Mouse (Mus musculus): ENCODE data around the gene Vps37b.
A peak's percentile ranks its signal among the peaks of the same experiment; 100 is the strongest.
"Not testable (repeated sequence)": the region's sequence is repeated elsewhere in the genome, so short reads cannot be mapped to it uniquely, and the experiment has no call there.

Gene Vps37b

DNA sequence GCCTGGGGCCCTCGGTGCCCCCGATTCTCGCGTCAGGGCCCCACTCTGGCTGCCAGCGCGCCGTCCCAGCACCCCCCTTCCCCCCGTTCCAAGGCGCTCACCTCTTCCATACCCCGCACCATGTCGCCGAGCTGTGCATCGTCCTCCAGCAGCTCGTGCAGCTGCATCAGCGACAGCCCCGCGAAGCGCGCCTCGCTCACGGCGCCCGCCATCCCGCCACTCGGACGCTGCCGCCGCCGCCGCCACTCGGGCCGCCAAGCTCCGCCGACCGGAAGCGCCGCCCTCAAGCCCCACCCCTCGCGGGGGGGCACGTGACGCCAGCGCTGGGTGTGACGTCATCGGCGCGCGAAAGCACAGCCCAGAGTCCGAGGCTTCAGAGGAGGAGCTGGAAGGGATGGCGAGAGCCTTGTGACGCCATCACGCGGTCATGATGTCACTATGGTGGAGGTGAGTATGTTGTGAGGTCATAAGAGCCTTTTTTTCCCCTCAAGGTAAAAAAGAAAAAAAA is at the start of gene Vps37b:
Vps37b (minus strand) TSS at position 270 of the 508 bp plus-strand sequence.
- peak; percentile 87 for DNase-seq (ENCODE audit: low spot score)

DNA sequence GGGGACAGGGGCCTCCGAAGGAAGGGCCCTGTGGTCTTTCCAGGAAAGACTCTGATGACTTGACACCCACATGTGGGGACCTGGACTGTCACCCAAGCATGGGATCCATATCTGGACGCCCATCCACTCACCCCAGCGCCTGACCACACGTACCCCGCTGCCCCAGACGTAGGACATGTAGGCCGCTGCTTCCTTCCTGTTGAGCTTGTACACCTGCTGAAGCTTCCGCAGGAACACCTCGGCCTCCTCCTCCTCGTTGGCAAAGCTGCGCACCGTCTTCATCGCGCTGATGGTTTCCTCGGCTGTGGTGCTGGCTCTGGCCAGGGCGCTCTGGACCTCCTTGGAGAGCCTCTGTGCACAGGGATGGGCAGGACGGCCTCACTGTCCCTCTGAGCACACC is 47.8 kb upstream of the Vps37b start:
- DNase-seq (ENCODE audit: low spot score): no peak

DNA sequence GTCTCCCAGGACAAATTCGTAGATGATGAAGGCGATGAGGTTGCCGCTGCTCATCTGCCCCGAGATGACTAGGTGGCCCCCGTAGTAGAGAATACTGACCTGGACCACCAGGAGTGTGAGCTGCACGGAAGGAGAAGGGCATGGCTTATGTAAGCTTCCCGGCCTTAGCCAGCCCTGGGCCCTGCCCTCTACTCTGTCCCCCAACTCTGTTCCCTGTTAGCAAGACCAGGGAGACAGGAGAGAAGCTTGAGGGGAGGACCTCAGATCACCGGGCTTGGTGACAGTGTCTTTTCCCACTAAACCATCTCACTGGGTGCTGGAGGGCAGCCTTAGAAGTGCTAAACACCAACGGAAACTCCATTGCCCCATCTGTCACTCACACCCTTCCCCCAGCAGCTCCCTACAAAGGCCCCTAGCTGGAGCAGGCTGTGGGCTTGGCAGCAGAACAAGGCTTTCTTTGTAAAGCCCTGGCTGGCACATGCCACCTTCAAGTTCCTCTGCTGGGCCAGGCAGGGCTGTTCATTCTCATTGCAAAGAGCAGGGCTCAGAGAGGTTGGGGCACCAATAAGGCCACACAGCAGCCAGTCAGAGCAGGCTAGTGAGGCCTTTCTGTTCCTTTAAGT is 46.8 kb upstream of the Vps37b start:
- DNase-seq (ENCODE audit: low spot score): no peak

DNA sequence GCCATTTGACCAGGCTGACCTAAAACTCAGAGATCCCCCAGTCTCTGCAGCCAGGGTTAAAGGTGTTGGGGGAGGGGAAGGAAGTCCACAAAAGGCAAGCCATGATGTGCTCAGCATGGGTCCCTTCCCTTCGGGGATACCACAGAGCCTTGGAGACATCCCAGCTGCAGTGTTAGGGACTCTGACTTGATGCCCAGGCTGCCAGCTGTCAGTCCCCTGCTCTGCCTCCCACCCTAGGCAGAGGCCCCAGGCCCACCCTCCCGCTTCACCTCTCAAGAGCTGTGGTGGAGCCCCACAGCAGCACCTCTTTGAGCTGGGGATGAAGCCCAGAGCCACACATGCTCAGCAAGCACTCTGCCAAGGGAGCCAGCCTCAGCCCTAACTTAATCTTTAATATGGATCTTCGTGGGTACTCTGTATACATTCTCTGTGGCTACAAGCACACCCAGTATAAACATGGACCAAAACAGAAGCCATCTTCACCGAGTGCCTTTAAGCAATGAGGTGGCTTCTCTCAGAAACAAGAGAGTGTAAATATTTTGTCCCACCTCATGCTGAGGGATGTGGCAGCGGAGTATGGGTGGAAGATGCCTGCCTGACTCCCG is 45.9 kb upstream of the Vps37b start:
- no peak for DNase-seq (ENCODE audit: low spot score)

DNA sequence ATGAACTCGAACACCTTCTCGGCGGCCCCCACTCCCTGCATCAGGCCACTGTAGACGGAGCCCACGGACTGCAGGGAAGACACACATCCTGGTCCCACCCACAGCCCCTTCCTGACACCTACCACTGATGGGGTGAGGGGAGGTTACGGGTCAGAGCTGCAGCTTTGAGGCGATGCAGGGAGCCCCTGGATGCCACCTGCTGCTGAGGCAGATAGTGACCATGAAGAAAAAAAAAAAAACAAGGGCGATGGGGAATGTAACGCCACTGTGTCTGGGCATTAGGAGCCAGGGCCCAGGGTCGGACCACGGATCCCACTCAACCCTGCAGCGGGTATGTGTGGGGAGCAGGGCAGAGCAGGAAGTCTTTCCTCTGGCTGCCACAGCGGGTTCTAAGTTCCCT is 45.2 kb upstream of the Vps37b start:
- DNase-seq (ENCODE audit: low spot score): no peak

DNA sequence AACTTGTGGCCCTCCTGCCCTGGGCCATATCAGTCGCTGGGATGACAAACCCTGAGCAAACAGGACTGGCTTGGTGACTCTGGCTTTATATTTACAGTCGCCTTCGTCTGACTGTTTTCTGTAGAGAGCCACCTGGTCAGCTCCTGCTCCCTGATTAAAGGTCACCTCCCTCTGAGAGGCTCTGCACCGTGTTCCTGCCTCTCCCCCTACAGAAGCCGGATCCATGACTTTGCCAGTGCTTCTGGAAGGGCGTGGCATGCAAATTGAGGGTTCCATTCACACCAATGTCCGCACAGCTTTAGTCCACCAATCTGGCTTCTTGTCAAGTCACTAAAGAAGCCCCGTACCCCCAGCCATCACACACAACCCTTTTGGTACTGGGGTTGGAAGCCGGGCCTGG is 44.5 kb upstream of the Vps37b start:
- DNase-seq (ENCODE audit: low spot score): no peak

DNA sequence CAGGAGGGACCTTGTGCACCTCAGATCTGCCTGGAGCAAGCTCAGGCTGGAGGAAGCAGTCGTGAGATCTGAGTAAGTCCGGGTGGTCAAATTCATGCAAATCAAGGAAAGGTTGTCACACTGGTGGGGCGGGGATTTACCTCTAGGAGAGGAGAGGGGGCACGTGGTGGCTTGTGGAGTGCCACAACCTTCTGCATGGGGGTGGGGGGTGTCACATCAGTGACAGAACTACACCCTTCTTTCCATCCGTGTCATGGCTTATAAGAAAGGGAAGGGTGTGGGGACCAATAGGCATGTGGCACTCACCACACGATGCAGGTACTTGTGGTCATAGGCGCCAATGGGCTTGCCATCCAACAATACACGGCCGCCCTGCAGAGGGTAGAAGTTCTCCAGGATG is 43.6 kb upstream of the Vps37b start:
- DNase-seq (ENCODE audit: low spot score): no peak

DNA sequence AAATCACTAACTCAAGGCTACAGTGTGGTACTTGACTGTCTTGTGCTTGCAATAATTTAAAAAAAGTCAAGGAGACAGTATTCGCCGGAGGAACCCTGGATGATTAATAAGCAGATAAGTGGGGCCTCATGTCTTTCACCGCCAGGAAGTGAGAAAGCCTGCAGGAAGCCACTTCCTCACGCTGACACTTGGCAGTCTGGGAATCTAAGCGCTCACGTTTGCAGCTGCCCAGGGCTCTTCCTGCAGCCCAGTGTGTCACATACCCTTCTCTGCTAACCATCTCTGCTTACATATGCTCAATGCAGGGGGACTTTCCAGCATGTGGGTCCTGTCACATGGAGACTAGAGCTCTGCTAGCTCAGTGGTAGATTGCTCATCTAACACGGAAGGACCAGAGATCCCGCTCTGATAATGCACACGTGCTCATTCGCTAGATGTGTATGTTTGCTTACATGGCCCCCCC is 42.8 kb upstream of the Vps37b start:
- DNase-seq (ENCODE audit: low spot score): no peak

DNA sequence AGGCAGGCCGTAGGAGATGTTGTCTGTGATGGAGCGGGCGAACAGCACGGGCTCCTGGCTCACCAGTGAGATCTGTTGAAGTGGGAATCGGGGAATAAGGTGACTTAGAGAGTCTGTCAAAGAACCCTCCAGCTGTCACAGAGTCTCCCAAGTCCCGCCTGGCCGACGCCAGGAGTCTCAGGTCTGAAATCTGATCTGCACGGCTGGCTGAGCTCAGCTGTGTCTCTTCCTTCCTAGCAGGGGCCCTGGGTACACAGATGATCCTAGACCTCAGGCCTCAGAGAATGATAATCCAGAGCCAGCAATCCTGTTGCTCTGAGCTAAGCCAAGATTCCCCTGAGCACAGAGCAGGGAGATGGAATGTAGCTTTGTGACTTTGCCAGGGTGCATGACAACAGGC is 41.6 kb upstream of the Vps37b start:
- no peak for DNase-seq (ENCODE audit: low spot score)

DNA sequence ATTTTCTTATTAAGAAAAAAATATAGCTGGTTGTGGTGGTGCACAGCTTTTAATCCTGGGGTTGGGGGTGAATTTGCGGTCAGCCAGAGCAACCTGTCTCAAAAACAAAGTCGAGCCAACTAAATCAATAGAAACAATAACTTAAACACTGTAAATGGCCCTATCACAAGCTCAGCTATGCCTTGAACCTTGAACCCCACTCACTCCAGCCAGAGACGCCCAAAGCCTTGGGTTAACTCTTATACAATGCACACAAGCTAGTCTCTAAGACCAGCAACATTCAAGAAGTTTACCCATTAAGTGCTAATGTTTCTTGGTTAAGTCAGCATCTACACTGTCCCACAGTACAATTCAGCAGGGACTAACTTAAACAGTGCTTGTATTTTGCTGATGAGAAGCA is 37.6 kb upstream of the Vps37b start:
- DNase-seq (ENCODE audit: low spot score): no peak

DNA sequence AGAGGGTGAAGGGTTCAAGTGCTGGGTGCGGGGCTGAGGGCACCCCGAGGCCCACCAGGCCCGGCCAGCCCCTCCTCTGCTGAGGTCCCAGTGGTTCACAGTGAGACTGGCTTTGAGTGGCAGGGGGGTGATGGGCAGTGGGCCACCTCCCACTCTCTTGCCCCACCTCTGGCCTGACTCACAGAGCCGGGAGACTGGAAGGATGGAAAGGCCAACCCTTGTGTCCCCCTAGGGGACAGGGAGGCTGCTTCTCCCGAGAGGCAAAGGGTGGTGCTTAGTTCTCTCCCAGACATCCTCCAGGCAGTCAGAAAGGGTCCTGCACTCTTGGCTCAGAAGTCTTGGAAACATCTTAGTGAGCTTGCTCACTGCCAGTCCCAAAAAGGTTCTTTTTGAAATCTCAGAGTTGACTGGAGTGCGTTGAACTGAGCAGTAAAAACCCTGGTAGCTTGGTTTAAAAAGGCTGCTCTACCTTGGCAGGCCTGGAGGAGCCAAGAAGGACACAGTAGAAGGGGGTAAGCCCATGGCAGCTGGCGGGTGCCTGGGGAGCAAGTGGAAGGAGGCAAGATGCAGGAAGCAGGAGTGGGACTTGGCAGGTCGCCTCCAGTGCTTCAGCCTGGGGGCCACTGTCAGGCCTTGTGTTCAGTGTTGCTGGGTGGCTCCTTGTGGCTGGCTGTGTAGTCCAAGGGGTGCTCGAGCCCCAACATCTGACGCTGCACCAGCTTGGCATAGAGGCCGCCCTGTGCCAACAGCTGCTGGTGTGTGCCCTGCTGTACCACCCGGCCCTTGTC is 30.2 kb upstream of the Vps37b start:
- no peak for DNase-seq (ENCODE audit: low spot score)

DNA sequence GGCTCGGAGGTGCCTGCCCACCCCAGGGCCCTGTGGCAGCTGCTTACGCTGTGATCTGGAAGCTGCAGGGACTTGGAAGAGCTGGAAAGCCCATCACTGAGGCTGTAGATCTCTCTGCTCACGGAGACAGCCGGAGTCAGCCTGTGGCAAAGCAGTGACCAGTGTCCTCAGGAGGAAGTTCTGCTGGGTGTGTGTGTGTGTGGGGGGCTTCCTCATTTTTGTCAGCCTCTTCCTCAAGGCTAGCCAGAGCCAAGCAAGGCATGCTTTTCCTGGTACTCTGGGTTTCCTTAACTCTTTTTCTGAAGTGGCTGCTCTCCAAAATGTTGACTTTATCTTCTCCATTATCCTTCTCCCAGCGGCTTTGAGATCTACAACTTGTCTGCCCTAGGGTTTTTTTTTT is 27.6 kb upstream of the Vps37b start:
- DNase-seq (ENCODE audit: low spot score): no peak

DNA sequence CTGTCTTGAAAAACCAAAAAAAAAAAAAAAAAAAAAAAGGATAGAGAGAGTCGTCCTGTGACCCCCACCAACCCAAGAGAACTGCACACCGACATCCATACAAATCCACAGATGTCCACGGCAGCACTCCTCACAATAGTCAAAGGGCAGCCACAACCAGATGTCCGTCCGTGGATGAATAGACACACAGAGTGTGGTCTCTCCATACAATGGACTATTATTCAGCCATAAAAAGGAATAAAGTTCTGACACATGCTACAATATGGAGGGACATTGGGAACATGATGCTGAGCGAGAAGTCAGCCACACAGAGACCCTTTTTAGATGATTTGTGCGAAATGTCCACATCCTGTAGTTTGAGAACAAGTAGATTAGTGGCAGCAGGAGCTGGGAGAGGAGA is 26.7 kb upstream of the Vps37b start:
- no peak for DNase-seq (ENCODE audit: low spot score)

DNA sequence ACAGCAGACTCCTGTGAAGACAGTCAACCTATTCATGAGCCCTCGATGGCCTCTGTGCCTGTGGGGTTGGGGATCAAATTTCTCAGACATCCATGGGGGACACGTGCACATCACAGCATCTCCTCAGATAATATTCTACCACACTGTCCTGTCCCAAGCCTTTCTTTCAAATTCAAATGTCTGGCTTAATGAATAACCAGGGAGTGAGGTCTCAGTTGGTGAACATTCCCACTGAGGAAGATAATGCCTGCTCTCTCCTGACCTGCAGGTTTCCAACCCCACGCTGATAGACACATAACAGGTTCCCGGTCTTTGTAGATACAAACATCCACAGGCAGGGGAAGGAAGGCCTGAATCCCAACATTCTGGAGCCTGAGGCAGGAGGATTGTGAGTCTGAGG is 24.9 kb upstream of the Vps37b start:
- DNase-seq (ENCODE audit: low spot score): no peak

DNA sequence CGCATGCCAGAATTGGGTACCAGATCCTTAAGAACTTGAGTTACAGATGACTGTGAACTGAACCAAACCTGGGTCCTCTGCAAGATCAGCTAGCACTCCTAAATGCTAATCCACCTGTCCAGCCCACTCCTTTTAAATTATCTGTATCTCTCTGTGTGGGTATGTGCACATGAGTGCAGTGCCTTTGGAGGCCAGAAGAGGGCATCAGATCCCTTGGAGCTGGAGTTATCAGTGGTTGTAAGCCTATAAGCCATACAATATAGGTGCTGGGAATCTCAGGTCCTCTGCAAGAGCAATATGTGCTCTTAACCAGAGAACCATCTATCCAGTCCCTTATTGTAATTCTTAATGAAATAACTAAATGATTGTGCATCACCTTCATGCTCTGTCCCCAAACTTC is 24.1 kb upstream of the Vps37b start:
- no peak for DNase-seq (ENCODE audit: low spot score)

DNA sequence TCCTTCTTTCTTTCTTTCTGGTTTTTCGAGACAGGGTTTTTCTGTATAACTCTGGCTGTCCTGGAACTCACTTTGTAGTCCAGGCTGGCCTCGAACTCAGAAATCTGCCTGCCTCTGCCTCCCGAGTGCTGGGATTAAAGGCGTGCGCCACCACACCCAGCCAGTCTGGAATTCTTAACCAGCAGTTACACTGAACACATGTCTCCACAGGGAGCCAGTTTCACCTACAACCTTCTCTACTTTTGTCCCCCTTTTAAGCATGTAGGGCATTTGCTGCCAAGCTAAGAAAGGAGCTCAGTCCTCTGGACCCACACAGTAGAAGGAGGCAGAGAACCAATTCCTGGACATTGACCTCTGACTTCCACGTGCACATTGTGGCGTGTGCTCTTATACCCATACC is 20.6 kb upstream of the Vps37b start:
- DNase-seq (ENCODE audit: low spot score): not testable (repeated sequence)

DNA sequence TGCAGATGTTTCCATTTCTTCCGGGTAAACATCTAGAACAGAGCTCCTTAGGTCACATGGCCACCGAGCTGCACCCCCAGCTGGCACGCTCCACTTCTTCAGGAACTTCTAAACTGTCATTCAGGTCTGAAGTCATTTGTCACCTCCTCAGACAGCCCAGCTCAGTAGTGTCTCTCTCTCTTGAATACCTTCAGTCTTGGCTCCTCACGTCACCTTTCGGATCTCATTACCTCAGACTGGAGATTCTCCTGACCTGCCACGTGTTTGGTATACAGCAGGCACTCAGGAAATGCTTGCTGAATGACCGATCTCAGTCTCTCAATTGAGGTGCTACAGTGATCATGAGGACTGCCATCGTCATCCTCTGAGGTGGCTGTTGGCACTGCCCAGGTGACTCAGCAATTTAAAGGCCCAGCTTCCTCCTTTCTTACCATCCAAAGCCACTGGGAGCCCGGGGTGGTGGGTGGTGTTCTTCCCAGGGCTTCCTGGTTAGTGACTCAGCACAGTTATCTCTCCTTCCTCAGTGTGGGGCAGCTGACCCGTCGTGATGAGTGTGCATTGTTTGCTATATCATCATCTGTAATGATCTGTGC is 19.9 kb upstream of the Vps37b start:
- peak; percentile 90 for DNase-seq (ENCODE audit: low spot score)

DNA sequence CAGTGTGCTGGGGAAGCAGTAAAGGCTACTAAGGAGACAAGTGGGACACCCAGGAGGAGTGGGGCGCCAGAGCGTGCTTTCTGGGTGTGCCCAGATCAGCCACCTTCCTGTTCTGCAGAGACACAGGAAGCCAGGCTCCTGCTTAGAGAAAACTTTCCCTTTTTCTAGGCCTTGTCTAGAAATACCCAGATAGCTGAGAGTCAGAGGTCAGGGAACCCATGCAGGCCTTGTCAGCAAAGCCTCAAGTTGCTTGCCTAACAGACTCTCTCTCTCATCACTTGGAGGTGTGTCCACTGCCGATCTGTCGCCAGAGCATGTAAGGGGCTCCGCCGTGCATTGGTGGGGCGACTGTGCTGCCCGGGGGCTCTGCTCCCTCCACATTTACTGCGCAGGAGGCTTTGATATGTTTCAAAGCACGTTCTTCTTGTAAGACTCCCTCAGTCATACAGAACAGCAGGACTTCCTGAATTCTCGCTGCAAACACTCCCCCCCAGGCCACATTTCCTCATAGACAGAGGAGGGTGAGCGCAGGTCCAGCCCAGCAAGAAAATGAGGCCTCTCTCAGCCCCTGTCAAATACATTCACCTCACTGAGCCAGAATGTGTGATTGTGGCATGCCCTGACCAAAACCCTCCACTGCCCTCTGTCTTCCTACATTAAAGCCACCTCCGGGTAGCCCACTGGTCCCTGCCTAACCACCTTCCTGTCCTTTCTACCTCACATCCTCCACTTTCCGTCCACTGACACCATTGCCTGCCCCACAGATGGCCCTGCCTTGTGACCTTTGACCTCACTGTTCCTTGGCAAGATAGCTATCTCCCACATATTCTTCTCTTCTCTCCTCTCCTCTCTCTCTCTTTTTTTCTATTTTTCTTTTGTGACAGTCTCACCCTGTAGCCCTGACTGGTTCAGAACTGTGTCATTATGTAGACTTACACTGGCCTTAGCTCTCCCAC is 18.3 kb upstream of the Vps37b start:
- no peak for DNase-seq (ENCODE audit: low spot score)

DNA sequence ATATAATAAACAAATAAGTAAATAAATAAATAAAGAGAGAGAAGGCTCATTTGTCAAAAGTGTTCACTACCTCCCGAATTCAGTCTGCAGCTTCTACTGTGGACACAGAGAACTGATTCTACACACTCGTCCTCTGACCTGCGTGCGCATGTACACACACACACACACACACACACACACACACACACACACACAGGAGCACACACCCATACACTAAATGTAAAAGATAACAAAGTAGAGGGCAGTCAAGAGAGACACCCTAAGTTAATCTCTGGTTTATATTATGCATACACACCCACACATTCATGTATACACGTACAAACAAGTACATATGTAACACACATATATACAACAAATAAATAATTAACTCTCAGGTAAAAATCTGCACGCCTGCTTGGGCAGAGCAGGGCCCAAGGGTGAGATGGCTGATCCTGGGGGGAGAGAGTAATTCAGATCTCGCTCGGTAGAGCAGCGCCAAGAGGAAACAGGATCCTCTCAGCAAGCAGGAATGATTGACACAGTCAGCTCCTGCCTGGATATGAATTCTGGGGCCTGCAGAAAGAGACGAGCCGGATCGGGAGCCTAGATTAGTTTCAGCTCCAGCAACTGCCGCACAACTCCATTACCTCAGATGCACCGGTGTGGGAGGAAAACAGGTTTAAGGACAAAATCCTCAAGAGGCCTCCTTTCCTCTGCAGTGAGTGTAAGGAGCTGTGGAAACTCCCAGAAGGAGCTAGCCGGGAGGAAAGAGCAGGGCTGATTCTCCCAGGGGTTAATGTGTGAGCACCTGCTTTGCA is 17.4 kb upstream of the Vps37b start:
- no peak for DNase-seq (ENCODE audit: low spot score)

DNA sequence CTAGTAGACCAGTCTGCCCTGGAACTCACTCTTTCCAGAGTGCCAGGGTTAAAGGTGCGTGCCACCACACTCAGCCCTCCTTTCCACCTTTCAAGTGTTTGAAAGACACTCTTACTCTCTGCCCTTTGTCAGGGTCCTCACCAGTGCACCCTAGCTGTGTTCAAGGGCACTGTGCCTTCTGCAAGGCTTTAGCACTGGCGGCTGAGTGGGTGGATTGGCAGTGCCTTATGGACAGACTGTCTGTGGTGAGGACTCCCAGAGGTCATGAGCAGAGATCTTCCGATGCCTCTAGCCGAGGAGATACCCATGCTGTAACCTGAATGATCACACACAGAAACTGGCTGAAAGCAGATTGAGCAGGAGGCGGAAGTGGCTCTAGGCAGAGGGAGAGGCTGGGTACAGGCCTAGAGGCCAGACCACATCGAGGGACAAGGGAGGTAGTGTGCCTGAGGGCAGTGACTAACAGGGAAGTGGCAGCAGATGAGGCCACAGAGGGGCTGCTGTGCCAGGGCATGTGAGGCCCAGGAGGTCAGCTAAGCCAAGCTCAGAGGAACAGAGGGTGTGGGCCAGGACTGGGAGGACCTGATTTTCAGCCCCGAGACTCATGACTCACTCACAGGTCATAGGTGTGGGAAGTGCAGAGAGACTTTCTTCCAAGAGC is 14.8 kb upstream of the Vps37b start:
- DNase-seq (ENCODE audit: low spot score): no peak
